Mouse (Mus musculus) thymus, postnatal 25 days (tissue): ENCODE measurements around the gene Sdk1.

Experiments used
- DNase-seq: peaks from one replicate; pipeline ENCODE4 v3.0.0; 2022

The Sdk1 gene

GRCm38 (mm10) chr5:141646621-141647020 is 405.3 kb downstream of the Sdk1 start:
- DNase-seq: no peak

GRCm38 (mm10) chr5:141649831-141650375 is 408.6 kb downstream of the Sdk1 start:
- DNase-seq: no peak

GRCm38 (mm10) chr5:141651690-141652377 is 410.5 kb downstream of the Sdk1 start:
- no peak for DNase-seq

- no peak for DNase-seq
Measured at GRCm38 (mm10) chr5:141676371-141676770, 435.1 kb downstream of the Sdk1 start.

- DNase-seq: no peak
Measured at GRCm38 (mm10) chr5:141677034-141677433, 435.7 kb downstream of the Sdk1 start.

GRCm38 (mm10) chr5:141677841-141678240 is 436.6 kb downstream of the Sdk1 start:
- DNase-seq: no peak

GRCm38 (mm10) chr5:141686876-141687420 is 445.7 kb downstream of the Sdk1 start:
- no peak for DNase-seq

- no peak for DNase-seq
Measured at GRCm38 (mm10) chr5:141689442-141690105, 448.3 kb downstream of the Sdk1 start.

GRCm38 (mm10) chr5:141691482-141691975 is 450.2 kb downstream of the Sdk1 start:
- no peak for DNase-seq

GRCm38 (mm10) chr5:141693716-141694115 is 452.4 kb downstream of the Sdk1 start:
- DNase-seq: no peak

GRCm38 (mm10) chr5:141694901-141695300 is 453.6 kb downstream of the Sdk1 start:
- no peak for DNase-seq

- no peak for DNase-seq
Measured at GRCm38 (mm10) chr5:141698406-141698805, 457.1 kb downstream of the Sdk1 start.

- no peak for DNase-seq
Measured at GRCm38 (mm10) chr5:141720751-141721150, 479.5 kb downstream of the Sdk1 start.

- DNase-seq: no peak
Measured at GRCm38 (mm10) chr5:141727968-141728367, 486.7 kb downstream of the Sdk1 start.

- DNase-seq: no peak
Measured at GRCm38 (mm10) chr5:141730006-141730405, 488.7 kb downstream of the Sdk1 start.

GRCm38 (mm10) chr5:141738725-141739124 is 497.4 kb downstream of the Sdk1 start:
- DNase-seq: peak; percentile 13

- no peak for DNase-seq
Measured at GRCm38 (mm10) chr5:141748793-141749192, 507.5 kb downstream of the Sdk1 start.

GRCm38 (mm10) chr5:141754278-141754677 is 513.0 kb downstream of the Sdk1 start:
- DNase-seq: no peak

GRCm38 (mm10) chr5:141758885-141759284 is 517.6 kb downstream of the Sdk1 start:
- no peak for DNase-seq

GRCm38 (mm10) chr5:141764111-141764510 is 522.8 kb downstream of the Sdk1 start:
- DNase-seq: no peak

- DNase-seq: no peak
Measured at GRCm38 (mm10) chr5:141768761-141769515, 527.6 kb downstream of the Sdk1 start.

- DNase-seq: no peak
Measured at GRCm38 (mm10) chr5:141771516-141771915, 530.2 kb downstream of the Sdk1 start.

- no peak for DNase-seq
Measured at GRCm38 (mm10) chr5:141778231-141778630, 536.9 kb downstream of the Sdk1 start.
